Mouse (Mus musculus): ENCODE measurements around the gene Pik3r4. TPM values are rescaled to one million over a fixed set of nuclear protein-coding genes. Genes with fewer than 3 reads are reported as not detected.
"Not testable (repeated sequence)": the region's sequence is repeated elsewhere in the genome, so short reads cannot be mapped to it uniquely, and the experiment has no call there.

The Pik3r4 gene
- total and polyA plus RNA-seq, 2 experiments from 2014 or later = 12.8 to 17.7 TPM

- no peaks in the 10 kb centered on the region for H3K36me3 ChIP-seq (ENCODE audit: insufficient read depth, low read length)
- no peaks in the 10 kb centered on the region for H3K9me3 ChIP-seq (ENCODE audit: low read length)
- no peaks in the 10 kb centered on the region for H3K4me1 ChIP-seq (ENCODE audit: insufficient read depth, low read length)
- H3K9ac ChIP-seq (replicated peaks; ENCODE audit: low read length) = no peak overlapping the region
- no peak overlapping the region for H3K4me2 ChIP-seq (ENCODE audit: low read depth, low read length)
- 82% methylated on average over 2 of the region's 2 CpGs for WGBS
- H3K4me3 ChIP-seq (ENCODE audit: low read length) = no peak overlapping the region
- H3K27ac ChIP-seq = no peak overlapping the region
- no peaks in the 10 kb centered on the region for H3K27me3 ChIP-seq (ENCODE audit: insufficient read depth, low read length)
- no peak for DNase-seq (ENCODE audit: low spot score)
- TF ChIP-seq CTCF (IDR thresholded peaks at IDR 0.05; ENCODE audit: low read depth) = no peak
- no peak for ATAC-seq
Observed at GRCm38 (mm10) chr9:105633961-105634360, 8.8 kb upstream of the Pik3r4 start.

DNA sequence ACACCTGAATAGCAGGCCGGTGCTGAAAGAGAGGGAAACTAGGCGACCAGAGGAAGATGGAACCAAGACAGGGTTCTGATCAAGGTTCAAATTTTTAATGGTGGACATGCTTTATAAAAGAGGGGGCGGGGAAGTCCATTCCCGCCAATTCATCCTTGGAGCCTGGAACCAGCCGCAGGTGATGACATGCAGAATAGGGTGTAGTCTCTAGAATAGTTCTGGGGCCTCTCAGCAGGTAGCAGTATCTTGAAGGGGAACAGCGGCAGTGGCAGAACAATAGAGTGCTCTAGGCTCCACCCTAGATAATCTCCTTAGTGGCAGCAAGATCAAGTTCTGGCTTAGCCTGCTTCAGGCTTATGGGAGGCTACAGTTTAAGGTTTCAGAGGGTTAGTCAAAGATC, 1.4 kb upstream of the Pik3r4 start:
- H3K9me3 ChIP-seq (ENCODE audit: low read length); ATAC-seq; H3K27me3 ChIP-seq (ENCODE audit: insufficient read depth, low read length); H3K36me3 ChIP-seq (ENCODE audit: insufficient read depth, low read length); DNase-seq (ENCODE audit: low spot score); H3K4me2 ChIP-seq (ENCODE audit: low read depth, low read length); H3K4me1 ChIP-seq (ENCODE audit: insufficient read depth, low read length); H3K27ac ChIP-seq; H3K9ac ChIP-seq (replicated peaks; ENCODE audit: low read length); H3K4me3 ChIP-seq (ENCODE audit: low read length): not testable (repeated sequence)
- WGBS = 71% methylated on average over 6 of the region's 6 CpGs

GRCm38 (mm10) chr9:105656189-105656588, 13.4 kb downstream of the Pik3r4 start:
- no peak for ATAC-seq
- Histone ChIP-seq H3K9ac (replicated peaks; ENCODE audit: low read length) (no peak overlapping the region), H3K4me2 (ENCODE audit: low read depth, low read length) (no peak overlapping the region), H3K27ac (no peak overlapping the region), H3K27me3 (ENCODE audit: insufficient read depth, low read length) (no peaks in the 10 kb centered on the region), H3K4me1 (ENCODE audit: insufficient read depth, low read length) (no peaks in the 10 kb centered on the region), H3K4me3 (ENCODE audit: low read length) (no peak overlapping the region), H3K9me3 (ENCODE audit: low read length) (no peaks in the 10 kb centered on the region), H3K36me3 (ENCODE audit: insufficient read depth, low read length) (peaks cover 15% of the 10 kb centered on the region; the same call in 1 of the 2 replicates)
- no peak for DNase-seq (ENCODE audit: low spot score)
- no peak for TF ChIP-seq CTCF (IDR thresholded peaks at IDR 0.05; ENCODE audit: low read depth)
- WGBS = 74% methylated on average over 2 of the region's 2 CpGs

DNA sequence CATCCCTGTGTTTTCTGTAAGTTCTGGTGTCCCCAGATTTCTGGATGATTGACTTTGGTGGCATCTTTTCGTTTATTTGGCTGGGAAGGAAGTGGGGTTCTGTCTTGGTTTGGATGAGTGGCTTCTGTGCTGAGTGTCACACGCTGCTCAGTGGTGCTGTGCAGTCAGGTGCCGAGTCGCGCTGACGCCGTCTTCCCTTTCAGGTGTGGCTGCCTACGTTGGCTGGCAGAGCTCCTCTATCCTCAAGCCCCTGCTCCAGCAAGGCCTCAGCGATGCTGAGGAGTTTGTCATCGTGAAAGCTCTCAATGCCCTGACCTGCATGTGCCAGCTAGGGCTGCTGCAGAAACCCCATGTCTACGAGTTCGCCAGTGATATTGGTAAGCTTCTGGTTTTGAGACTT, 15.4 kb downstream of the Pik3r4 start:
- Histone ChIP-seq H3K4me1 (ENCODE audit: insufficient read depth, low read length) (no peaks in the 10 kb centered on the region), H3K4me3 (ENCODE audit: low read length) (no peak overlapping the region), H3K4me2 (ENCODE audit: low read depth, low read length) (no peak overlapping the region), H3K27me3 (ENCODE audit: insufficient read depth, low read length) (no peaks in the 10 kb centered on the region), H3K36me3 (ENCODE audit: insufficient read depth, low read length) (peaks cover 22% of the 10 kb centered on the region; the same call in 1 of the 2 replicates), H3K9me3 (ENCODE audit: low read length) (no peaks in the 10 kb centered on the region), H3K9ac (replicated peaks; ENCODE audit: low read length) (no peak overlapping the region), H3K27ac (no peak overlapping the region)
- DNase-seq (ENCODE audit: low spot score) (no peak), ATAC-seq (no peak)
- WGBS = 96% methylated on average over 12 of the region's 12 CpGs
- no peak for TF ChIP-seq CTCF (IDR thresholded peaks at IDR 0.05; ENCODE audit: low read depth)

DNA sequence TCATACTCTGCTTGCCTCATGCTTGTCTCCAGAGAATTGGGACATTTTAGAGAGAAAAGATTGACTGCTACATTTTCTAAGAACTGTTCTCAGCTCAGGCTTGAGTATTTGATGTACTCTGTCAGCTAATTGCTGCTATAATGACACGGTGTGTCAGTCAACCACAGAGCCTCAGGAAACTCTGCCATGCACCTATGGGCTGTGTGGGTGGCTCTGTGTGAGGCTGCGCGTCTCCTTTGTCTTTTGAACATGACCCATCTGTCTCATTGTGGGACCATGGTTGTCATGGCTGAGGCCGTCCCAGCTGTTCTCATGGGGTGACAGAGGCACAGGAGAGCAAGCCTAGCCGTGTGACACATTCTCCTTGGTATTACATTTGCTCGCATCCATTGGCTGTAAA, 17.1 kb downstream of the Pik3r4 start:
- no peak overlapping the region for H3K4me3 ChIP-seq (ENCODE audit: low read length)
- H3K4me1 ChIP-seq (ENCODE audit: insufficient read depth, low read length) = no peaks in the 10 kb centered on the region
- H3K4me2 ChIP-seq (ENCODE audit: low read depth, low read length) = no peak overlapping the region
- H3K36me3 ChIP-seq (ENCODE audit: insufficient read depth, low read length) = peaks cover 26% of the 10 kb centered on the region
- no peaks in the 10 kb centered on the region for H3K27me3 ChIP-seq (ENCODE audit: insufficient read depth, low read length)
- WGBS = 68% methylated on average over 6 of the region's 6 CpGs
- no peak for ATAC-seq
- no peak overlapping the region for H3K27ac ChIP-seq
- no peak overlapping the region for H3K9ac ChIP-seq (replicated peaks; ENCODE audit: low read length)
- TF ChIP-seq CTCF (IDR thresholded peaks at IDR 0.05; ENCODE audit: low read depth) = no peak
- no peaks in the 10 kb centered on the region for H3K9me3 ChIP-seq (ENCODE audit: low read length)
- DNase-seq (ENCODE audit: low spot score) = no peak

DNA sequence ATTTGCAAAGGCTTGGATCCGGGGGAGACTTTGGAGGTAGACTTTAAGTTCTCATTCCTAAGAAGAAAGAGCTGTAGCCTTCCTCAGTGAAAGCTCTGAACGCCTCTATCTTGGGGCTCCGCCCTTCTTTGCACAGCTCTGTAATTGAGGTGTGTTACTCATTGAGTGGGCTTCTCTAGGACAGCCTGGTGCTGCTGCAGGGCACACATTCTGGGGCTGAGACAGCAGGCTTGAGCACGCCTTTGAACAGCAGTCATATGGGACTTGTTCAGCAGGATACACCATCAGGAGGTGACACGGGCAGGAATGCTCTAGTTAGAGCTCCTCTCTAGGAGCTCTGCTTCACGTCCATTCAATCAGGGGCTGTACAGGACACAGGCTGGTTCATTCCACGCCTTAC, 22.5 kb downstream of the Pik3r4 start:
- H3K27ac ChIP-seq = no peak overlapping the region
- DNase-seq (ENCODE audit: low spot score) = no peak
- H3K4me3 ChIP-seq (ENCODE audit: low read length) = no peak overlapping the region
- no peaks in the 10 kb centered on the region for H3K9me3 ChIP-seq (ENCODE audit: low read length)
- ATAC-seq = no peak
- no peaks in the 10 kb centered on the region for H3K27me3 ChIP-seq (ENCODE audit: insufficient read depth, low read length)
- H3K36me3 ChIP-seq (ENCODE audit: insufficient read depth, low read length) = peaks cover 52% of the 10 kb centered on the region
- TF ChIP-seq CTCF (IDR thresholded peaks at IDR 0.05; ENCODE audit: low read depth) = no peak
- no peak overlapping the region for H3K9ac ChIP-seq (replicated peaks; ENCODE audit: low read length)
- WGBS = 93% methylated on average over 7 of the region's 7 CpGs
- no peak overlapping the region for H3K4me2 ChIP-seq (ENCODE audit: low read depth, low read length)
- H3K4me1 ChIP-seq (ENCODE audit: insufficient read depth, low read length) = no peaks in the 10 kb centered on the region

DNA sequence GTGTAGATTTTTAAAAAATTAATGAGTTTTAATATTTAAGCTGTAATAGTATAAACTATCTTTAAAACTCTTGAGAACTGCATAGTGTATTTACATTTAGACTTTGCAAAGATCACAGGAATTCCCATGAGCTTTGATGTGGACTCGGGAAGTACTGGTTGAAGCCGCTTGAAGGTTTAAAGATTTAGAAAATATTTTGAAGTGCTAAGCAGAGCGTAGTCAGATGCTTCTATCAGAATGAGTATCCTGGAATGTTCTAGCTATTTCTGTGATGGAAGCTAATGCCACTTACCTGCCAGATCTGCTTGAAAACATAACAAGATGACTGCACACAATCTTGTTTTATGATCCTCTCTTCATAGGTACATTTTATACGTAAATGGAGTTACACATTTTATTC, 28.1 kb downstream of the Pik3r4 start:
- H3K27ac ChIP-seq = no peak overlapping the region
- H3K36me3 ChIP-seq (ENCODE audit: insufficient read depth, low read length) = peaks cover 40% of the 10 kb centered on the region
- WGBS = 90% methylated on average over 4 of the region's 4 CpGs
- H3K4me3 ChIP-seq (ENCODE audit: low read length) = no peak overlapping the region
- ATAC-seq (no peak), DNase-seq (ENCODE audit: low spot score) (no peak)
- H3K9ac ChIP-seq (replicated peaks; ENCODE audit: low read length) = no peak overlapping the region
- TF ChIP-seq CTCF (IDR thresholded peaks at IDR 0.05; ENCODE audit: low read depth) = no peak
- H3K9me3 ChIP-seq (ENCODE audit: low read length) = no peaks in the 10 kb centered on the region
- no peak overlapping the region for H3K4me2 ChIP-seq (ENCODE audit: low read depth, low read length)
- no peaks in the 10 kb centered on the region for H3K27me3 ChIP-seq (ENCODE audit: insufficient read depth, low read length)
- no peaks in the 10 kb centered on the region for H3K4me1 ChIP-seq (ENCODE audit: insufficient read depth, low read length)
